Mouse (Mus musculus): ENCODE measurements at regions not wholly inside any gene's neighbourhood (a gene's known extent, or its start where the extent isn't known, plus 50 kb on each side); places are given as distances from the start of the nearest gene placed in this dataset.

DNA sequence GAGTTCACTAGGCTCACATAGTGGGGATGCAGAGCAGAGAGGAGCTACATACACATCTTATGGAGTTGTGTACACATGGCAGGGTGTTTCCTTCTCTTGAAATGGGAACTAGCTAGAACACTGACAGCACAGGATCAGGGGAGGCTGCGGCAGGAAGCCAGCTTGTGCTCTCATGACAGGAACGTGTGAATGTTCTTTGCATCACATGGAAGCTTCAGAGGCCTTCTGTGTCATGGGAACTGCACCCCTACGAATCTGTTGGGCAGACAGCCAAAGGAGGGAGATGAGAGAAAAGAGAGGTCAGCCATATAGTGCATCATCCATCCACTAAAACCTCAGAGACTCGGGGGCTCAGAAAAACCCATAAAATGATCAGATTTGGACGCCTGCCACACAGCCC is 417.6 kb upstream of the Zeb2 start:
- ATAC-seq (ENCODE audit: poor library complexity, severe bottlenecking): no peak

DNA sequence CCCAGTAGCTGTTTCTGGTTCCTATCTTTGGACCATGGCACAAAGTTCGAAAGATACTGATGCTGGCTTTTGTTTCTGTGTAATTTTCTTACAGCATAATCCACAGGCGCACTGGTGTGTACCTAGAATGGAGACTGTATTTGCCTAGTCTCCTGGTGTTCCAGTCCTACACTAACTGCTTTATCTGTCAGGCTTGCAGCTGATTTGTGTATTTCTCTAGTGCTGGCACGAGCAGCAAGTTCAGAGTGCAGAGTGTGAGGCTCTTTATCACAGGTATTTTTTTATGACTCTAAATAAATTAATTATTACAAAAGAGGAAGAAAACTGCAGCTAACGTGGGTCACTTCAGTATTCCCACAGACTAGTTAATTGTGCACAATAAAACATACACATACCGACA is 405.1 kb upstream of the Zeb2 start:
- no peak for ATAC-seq (ENCODE audit: poor library complexity, severe bottlenecking)

- ATAC-seq (ENCODE audit: poor library complexity, severe bottlenecking): no peak
Observed at GRCm38 (mm10) chr2:45519550-45520152, 402.5 kb upstream of the Zeb2 start.

GRCm38 (mm10) chr2:45514290-45515180 is 397.3 kb upstream of the Zeb2 start:
- ATAC-seq (ENCODE audit: poor library complexity, severe bottlenecking): no peak

- no peak for ATAC-seq (ENCODE audit: poor library complexity, severe bottlenecking)
Observed at GRCm38 (mm10) chr2:45512852-45513251, 395.7 kb upstream of the Zeb2 start.

GRCm38 (mm10) chr2:45511791-45512190 is 394.6 kb upstream of the Zeb2 start:
- no peak for ATAC-seq (ENCODE audit: poor library complexity, severe bottlenecking)

DNA sequence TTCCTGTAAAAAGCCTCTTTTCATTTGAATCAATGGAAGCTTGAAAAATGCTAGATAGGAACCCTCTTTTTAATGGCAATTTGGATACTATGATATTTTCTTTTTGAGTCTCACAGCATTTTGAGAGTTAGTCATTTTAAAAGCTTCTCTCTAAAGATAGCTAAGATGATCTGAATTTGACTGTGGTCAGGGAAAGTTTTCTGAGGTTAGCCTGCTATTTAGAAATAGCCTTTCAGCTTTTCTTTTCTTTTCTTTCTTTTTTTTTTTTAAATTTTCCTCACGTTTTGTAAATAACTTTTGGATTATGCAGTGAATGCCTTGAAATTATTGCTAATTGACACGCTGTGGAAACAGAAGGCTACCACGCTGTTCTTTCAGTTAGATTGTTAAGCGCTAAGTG is 387.3 kb upstream of the Zeb2 start:
- no peak for ATAC-seq (ENCODE audit: poor library complexity, severe bottlenecking)

- ATAC-seq (ENCODE audit: poor library complexity, severe bottlenecking): no peak
Observed at GRCm38 (mm10) chr2:45493656-45494055, 376.5 kb upstream of the Zeb2 start.

DNA sequence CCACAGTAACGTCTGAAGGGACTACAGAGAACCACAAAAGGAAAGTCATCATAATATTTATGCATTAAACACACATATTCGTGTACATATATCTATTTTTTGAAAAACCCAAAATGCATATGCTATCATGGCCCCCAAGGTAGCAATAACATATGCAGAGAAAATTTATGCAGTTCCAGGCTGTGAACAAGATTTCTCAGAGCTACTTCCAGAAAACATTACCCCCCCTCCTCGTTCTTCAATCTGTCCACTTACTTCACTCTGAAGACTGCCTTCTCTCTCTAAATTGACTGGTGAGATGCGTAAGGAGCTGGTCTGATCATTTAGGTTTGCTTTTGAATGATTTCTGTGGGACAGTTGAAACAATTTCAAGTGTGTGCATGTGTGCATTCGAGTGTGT is 369.3 kb upstream of the Zeb2 start:
- no peak for ATAC-seq (ENCODE audit: poor library complexity, severe bottlenecking)

- ATAC-seq (ENCODE audit: poor library complexity, severe bottlenecking): no peak
Observed at GRCm38 (mm10) chr2:45485477-45485876, 368.3 kb upstream of the Zeb2 start.

DNA sequence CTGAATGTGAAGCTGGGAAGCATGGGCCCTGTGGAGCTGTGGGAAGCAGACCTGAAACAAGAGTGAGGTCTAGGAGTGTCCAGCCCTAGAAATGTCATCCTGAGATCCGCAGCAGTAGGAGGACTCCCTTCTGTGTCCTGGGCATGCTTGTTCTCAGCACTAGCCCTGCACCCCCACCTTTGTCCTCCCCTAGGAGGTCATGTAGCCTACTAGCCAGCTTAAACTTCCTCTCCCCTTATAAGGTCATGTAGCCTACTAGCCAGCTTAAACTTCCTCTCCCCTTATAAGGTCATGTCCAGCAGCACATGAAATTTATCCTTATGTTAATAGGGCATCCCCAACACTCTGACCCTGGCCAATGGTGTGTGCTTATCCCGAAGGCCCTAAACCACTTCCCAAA is 363.5 kb upstream of the Zeb2 start:
- ATAC-seq (ENCODE audit: poor library complexity, severe bottlenecking): peak; percentile 59

DNA sequence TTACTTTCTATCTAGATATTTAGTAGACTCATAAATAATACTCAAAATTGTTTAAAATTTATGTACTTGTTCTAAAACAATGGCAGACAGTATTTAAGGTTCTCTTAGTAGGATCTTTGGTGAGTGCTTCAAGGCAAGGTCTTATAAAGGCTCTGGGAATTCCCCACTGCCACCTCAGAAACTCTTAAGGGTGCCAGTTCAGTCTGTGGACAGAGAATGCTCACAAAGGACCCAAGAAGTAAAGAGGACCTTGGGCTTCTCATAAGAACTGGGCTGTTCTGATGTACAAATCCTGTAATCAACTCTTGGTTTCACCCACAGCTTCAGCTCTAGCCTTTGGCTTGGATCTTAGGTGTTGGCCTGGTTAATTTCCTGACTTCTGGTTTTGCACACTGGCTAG is 358.8 kb upstream of the Zeb2 start:
- ATAC-seq (ENCODE audit: poor library complexity, severe bottlenecking): no peak

- no peak for ATAC-seq (ENCODE audit: poor library complexity, severe bottlenecking)
Observed at GRCm38 (mm10) chr2:45464306-45464705, 347.1 kb upstream of the Zeb2 start.

- no peak for ATAC-seq (ENCODE audit: poor library complexity, severe bottlenecking)
Observed at GRCm38 (mm10) chr2:45459410-45459809, 342.2 kb upstream of the Zeb2 start.

DNA sequence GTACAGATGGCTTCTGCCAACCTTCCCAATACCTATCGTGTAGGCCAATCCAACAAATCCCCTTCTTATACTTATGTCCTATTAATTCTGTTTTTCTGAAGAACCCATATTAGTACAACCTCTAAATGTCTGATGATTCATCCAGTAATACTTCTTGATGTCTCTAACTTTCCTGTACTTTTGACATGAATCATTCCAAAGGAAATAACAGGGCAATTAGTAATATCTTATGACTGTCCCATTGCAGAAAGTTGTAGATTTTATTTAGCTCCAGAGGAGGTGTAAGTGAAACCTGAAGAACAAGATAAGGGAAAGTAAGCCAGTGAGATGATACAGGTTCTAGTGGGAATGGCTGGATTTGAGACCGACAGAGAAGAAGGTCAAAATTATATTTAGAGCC is 337.6 kb upstream of the Zeb2 start:
- ATAC-seq (ENCODE audit: poor library complexity, severe bottlenecking): no peak

- ATAC-seq (ENCODE audit: poor library complexity, severe bottlenecking): no peak
Observed at GRCm38 (mm10) chr2:45439146-45439545, 322.0 kb upstream of the Zeb2 start.

- no peak for ATAC-seq (ENCODE audit: poor library complexity, severe bottlenecking)
Observed at GRCm38 (mm10) chr2:45438739-45439138, 321.5 kb upstream of the Zeb2 start.

GRCm38 (mm10) chr2:45435261-45435980 is 318.2 kb upstream of the Zeb2 start:
- ATAC-seq (ENCODE audit: poor library complexity, severe bottlenecking): no peak

- ATAC-seq (ENCODE audit: poor library complexity, severe bottlenecking): no peak
Observed at GRCm38 (mm10) chr2:45434789-45435188, 317.6 kb upstream of the Zeb2 start.

DNA sequence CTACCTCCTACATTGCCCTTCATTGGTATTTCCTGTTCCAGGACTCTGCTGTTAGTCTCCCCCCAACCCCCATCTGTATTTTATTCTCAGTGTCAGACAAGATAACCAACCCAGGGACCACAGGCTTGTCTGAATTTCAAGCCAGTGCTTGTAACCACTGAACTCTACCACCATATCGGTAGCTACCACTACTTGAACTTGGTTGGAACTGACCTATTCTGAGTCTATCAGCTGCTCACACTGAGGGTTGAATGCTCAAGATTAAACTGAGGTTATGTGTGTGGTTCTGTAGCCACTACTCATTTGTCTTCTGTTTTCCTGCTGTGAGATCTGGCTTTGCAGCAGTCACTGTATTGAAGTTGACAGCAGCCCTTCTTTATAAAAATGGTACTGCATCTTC is 317.0 kb upstream of the Zeb2 start:
- ATAC-seq (ENCODE audit: poor library complexity, severe bottlenecking): no peak

- no peak for ATAC-seq (ENCODE audit: poor library complexity, severe bottlenecking)
Observed at GRCm38 (mm10) chr2:45431366-45431765, 314.2 kb upstream of the Zeb2 start.

GRCm38 (mm10) chr2:45421774-45422173 is 304.6 kb upstream of the Zeb2 start:
- no peak for ATAC-seq (ENCODE audit: poor library complexity, severe bottlenecking)

Measured in megakaryocyte, adult 5-6 weeks (primary cell).